In the genomic region with DNA sequence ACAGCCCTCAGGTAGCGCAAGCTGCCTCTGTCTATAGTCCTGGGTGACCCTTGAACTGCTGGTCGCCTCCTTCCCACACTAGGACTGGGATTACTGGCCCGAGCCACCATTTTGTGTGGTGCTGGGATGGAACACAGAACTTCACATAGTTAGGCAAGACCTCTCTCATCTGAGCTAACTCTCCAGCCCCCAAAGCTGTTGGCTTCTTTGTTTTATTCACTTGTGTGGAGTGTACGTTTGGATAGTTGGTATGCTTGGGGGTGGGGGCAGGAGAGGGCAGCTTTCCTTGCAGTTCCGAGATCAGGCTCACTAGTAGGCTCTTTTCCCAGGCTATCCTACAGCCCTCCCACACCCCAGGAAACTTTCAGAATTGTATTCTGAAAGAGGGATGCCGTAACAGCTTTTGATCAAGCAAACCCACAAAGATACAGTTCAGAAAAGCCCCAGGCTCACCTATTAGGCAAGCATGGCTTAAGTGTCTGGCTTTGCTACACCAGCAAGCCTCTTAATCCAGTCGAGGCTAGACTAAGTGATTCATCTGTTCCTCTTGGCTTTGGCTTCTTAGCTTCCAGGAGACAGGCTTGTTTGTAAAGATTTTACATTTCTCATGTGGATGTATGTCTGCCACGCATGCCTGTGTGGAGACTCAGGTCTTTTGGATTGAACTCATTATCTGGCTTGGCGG, we compare ENCODE assay signal across 8 mouse cellular contexts. TPM values are rescaled to one million over a fixed set of nuclear protein-coding genes. Genes with fewer than 3 reads are reported as not detected.
DNase-seq lines count a peak whose midpoint lies in the region; ATAC-seq and TF ChIP-seq lines count a peak whose summit lies in the region.

No protein-coding gene starts in this region.

- no peaks in the 10 kb centered on the region for H3K27me3 ChIP-seq in spleen, adult 2 months (ENCODE audit: control insufficient read depth, insufficient read depth, low read length)
- no peaks in the 10 kb centered on the region for H3K27me3 ChIP-seq in limb, embryonic 11.5 days (ENCODE audit: control insufficient read depth, insufficient read depth, low read length)
- no peaks in the 10 kb centered on the region for H3K27me3 ChIP-seq in stomach, embryonic 16.5 days (ENCODE audit: control insufficient read depth, insufficient read depth, low read length)
- no peaks in the 10 kb centered on the region for H3K27me3 ChIP-seq in thymus, adult 2 months (ENCODE audit: control insufficient read depth, insufficient read depth, low read length)

- TF ChIP-seq CTCF in gastrocnemius, adult 2 months (IDR thresholded peaks at IDR 0.05): no peak
- TF ChIP-seq CTCF in spleen, adult 2 months (IDR thresholded peaks at IDR 0.05; ENCODE audit: extremely low read depth, insufficient read depth, insufficient read length, insufficient replicate concordance): no peak
- no peak for TF ChIP-seq CTCF in thymus, adult 2 months (IDR thresholded peaks at IDR 0.05; ENCODE audit: borderline replicate concordance, control insufficient read depth, extremely low read depth, insufficient read depth, low read length, poor library complexity)

- WGBS in spleen, adult 2 months: 82% methylated on average over 9 of the region's 9 CpGs
- WGBS in limb, embryonic 11.5 days: 87% methylated on average over 9 of the region's 9 CpGs
- WGBS in stomach, embryonic 16.5 days: 58% methylated on average over 9 of the region's 9 CpGs
- WGBS in thymus, adult 2 months: 84% methylated on average over 9 of the region's 9 CpGs

- no peak for DNase-seq in gastrocnemius, adult 2 months
- DNase-seq in gastrocnemius, postnatal 4 days (ENCODE audit: low spot score in 2 of 2): no peak
- DNase-seq in spleen, adult 2 months (ENCODE audit: low read depth in 1 of 2, low spot score in 2 of 2): no peak
- DNase-seq in spleen, postnatal 10 days (ENCODE audit: low spot score in 2 of 2): no peak
- no peak for DNase-seq in limb, embryonic 11.5 days (ENCODE audit: low spot score)
- DNase-seq in thymus, adult 2 months: no peak
- DNase-seq in right cerebral cortex, postnatal 14 days: no peak

- H3K4me1 ChIP-seq in spleen, adult 2 months (ENCODE audit: control insufficient read depth, insufficient read depth, insufficient read length): peaks cover 8% of the 10 kb centered on the region; the same call in 1 of the 2 replicates
- peaks cover 8% of the 10 kb centered on the region; the same call in 1 of the 2 replicates for H3K4me1 ChIP-seq in limb, embryonic 11.5 days (ENCODE audit: control insufficient read depth, insufficient read depth, low read length)
- H3K4me1 ChIP-seq in stomach, embryonic 16.5 days (ENCODE audit: control insufficient read depth, insufficient read depth, low read length): peaks cover 24% of the 10 kb centered on the region
- H3K4me1 ChIP-seq in thymus, adult 2 months (replicated peaks; ENCODE audit: control insufficient read depth, insufficient read depth, low read length): peaks cover 21% of the 10 kb centered on the region

- no peaks in the 10 kb centered on the region for H3K9me3 ChIP-seq in limb, embryonic 11.5 days (ENCODE audit: control insufficient read depth, low read length)
- no peaks in the 10 kb centered on the region for H3K9me3 ChIP-seq in stomach, embryonic 16.5 days (replicated peaks; ENCODE audit: control insufficient read depth, low read length)

- peak overlapping the region; percentile 27 for H3K9ac ChIP-seq in limb, embryonic 11.5 days (ENCODE audit: low read length)
- peak overlapping the region; percentile 57 for H3K9ac ChIP-seq in stomach, embryonic 16.5 days (ENCODE audit: low read length)

- peaks cover 19% of the 10 kb centered on the region for H3K36me3 ChIP-seq in spleen, adult 2 months (ENCODE audit: control insufficient read depth, insufficient read depth, low read length)
- peaks cover 10% of the 10 kb centered on the region for H3K36me3 ChIP-seq in limb, embryonic 11.5 days (ENCODE audit: control insufficient read depth, insufficient read depth, low read length)
- 0 out of 2 replicates have a peak, but pooled peaks cover 8% of the 10 kb centered on the region for H3K36me3 ChIP-seq in stomach, embryonic 16.5 days (ENCODE audit: control insufficient read depth, insufficient read depth, low read length)
- peaks cover 23% of the 10 kb centered on the region for H3K36me3 ChIP-seq in thymus, adult 2 months (ENCODE audit: control insufficient read depth, insufficient read depth, low read length)

- no peak for ATAC-seq in limb, embryonic 11.5 days (ENCODE audit: insufficient number of reproducible peaks, low FRiP score, low TSS enrichment, low read depth)
- ATAC-seq in stomach, embryonic 16.5 days (ENCODE audit: insufficient read depth, low FRiP score): no peak

- H3K4me2 ChIP-seq in limb, embryonic 11.5 days (ENCODE audit: low read depth, severe bottlenecking): peak overlapping the region; percentile 76
- peak overlapping the region; percentile 92 for H3K4me2 ChIP-seq in stomach, embryonic 16.5 days (ENCODE audit: low read depth, low read length)

- TF ChIP-seq POLR2A in spleen, adult 2 months (IDR thresholded peaks at IDR 0.05; ENCODE audit: low read depth, low read length): no peak
- no peak for TF ChIP-seq POLR2A in thymus, adult 2 months (IDR thresholded peaks at IDR 0.05; ENCODE audit: control insufficient read depth, extremely low read depth, insufficient read depth, low read length, poor library complexity)

- intact Hi-C loops in gastrocnemius, adult 2 months (cut with DNase I): no loop called here

- H3K27ac ChIP-seq in gastrocnemius, adult 2 months: 0 out of 2 replicates have a peak overlapping the region, but pooled peaks have one; percentile 28
- no peak overlapping the region for H3K27ac ChIP-seq in spleen, adult 2 months (ENCODE audit: insufficient read depth, low read length)
- no peak overlapping the region for H3K27ac ChIP-seq in limb, embryonic 11.5 days (replicated peaks; ENCODE audit: low read depth, low read length)
- H3K27ac ChIP-seq in stomach, embryonic 16.5 days (ENCODE audit: low read length): no peak overlapping the region
- no peak overlapping the region for H3K27ac ChIP-seq in thymus, adult 2 months (ENCODE audit: control insufficient read depth, insufficient read depth, low read length)

- H3K4me3 ChIP-seq in gastrocnemius, adult 2 months: peak overlapping the region; percentile 89; the same call in 1 of the 2 replicates
- peak overlapping the region; percentile 19; the same call in 1 of the 2 replicates for H3K4me3 ChIP-seq in spleen, adult 2 months (ENCODE audit: extremely low read depth, insufficient read depth, insufficient read length)
- H3K4me3 ChIP-seq in limb, embryonic 11.5 days (ENCODE audit: low read depth, low read length): 0 out of 2 replicates have a peak overlapping the region, but pooled peaks have one; percentile 8
- peak overlapping the region; percentile 69 for H3K4me3 ChIP-seq in stomach, embryonic 16.5 days (replicated peaks; ENCODE audit: low read length)
- no peak overlapping the region for H3K4me3 ChIP-seq in thymus, adult 2 months (ENCODE audit: control insufficient read depth, insufficient read depth, low read length)

RNA-seq across cellular contexts. Expression of gene Tuba1c, which starts 2.5 kb away (rescaled TPM):
- total RNA-seq in gastrocnemius, adult 2 months (2021): 1 to 10 TPM; 7.1 to 7.7 TPM
- 10 to 100 TPM; 62.2 to 80.4 TPM for total RNA-seq in gastrocnemius, postnatal 4 days (2021)
- polyA plus RNA-seq in spleen, adult 2 months (2012; rRNA removed): 119 and 126 TPM in 2 replicates
- 146 and 157 TPM in 2 replicates for polyA plus RNA-seq in limb, embryonic 11.5 days (2014; fragmentation: Nextera tagmentation; extraction: Ambion mirVana)
- 196 and 209 TPM in 2 replicates for polyA plus RNA-seq in stomach, embryonic 16.5 days (2015; fragmentation: Nextera tagmentation; extraction: Ambion mirVana)
- 294 and 330 TPM in 2 replicates for polyA plus RNA-seq in thymus, adult 2 months (2012; rRNA removed)

RNA-seq across cellular contexts. Expression of gene Prph, which starts 22.8 kb away (rescaled TPM):
- 1 to 10 TPM in 1 of 2 experiments, under 1 TPM in 1; 0.31 to 1.2 TPM for total RNA-seq in gastrocnemius, adult 2 months (2021)
- total RNA-seq in gastrocnemius, postnatal 4 days (2021): 1 to 10 TPM; 3.0 to 4.7 TPM
- 0.99 and 1.4 TPM in 2 replicates for polyA plus RNA-seq in spleen, adult 2 months (2012; rRNA removed)
- 0.10 and 0.11 TPM in 2 replicates for polyA plus RNA-seq in limb, embryonic 11.5 days (2014; fragmentation: Nextera tagmentation; extraction: Ambion mirVana)
- polyA plus RNA-seq in stomach, embryonic 16.5 days (2015; fragmentation: Nextera tagmentation; extraction: Ambion mirVana): 24.4 and 25.4 TPM in 2 replicates
- 1.9 and 2.3 TPM in 2 replicates for polyA plus RNA-seq in thymus, adult 2 months (2012; rRNA removed)

RNA-seq across cellular contexts. Expression of gene Troap, which starts 42.2 kb away (rescaled TPM):
- total RNA-seq in gastrocnemius, adult 2 months (2021): not detected
- total RNA-seq in gastrocnemius, postnatal 4 days (2021): 10 to 100 TPM in 1 of 2 experiments, 1 to 10 TPM in 1; 5.9 to 10.6 TPM
- polyA plus RNA-seq in spleen, adult 2 months (2012; rRNA removed): 5.9 and 7.5 TPM in 2 replicates
- polyA plus RNA-seq in limb, embryonic 11.5 days (2014; fragmentation: Nextera tagmentation; extraction: Ambion mirVana): 33.4 and 37.2 TPM in 2 replicates
- polyA plus RNA-seq in stomach, embryonic 16.5 days (2015; fragmentation: Nextera tagmentation; extraction: Ambion mirVana): 25.6 and 26.4 TPM in 2 replicates
- 40.8 and 57.0 TPM in 2 replicates for polyA plus RNA-seq in thymus, adult 2 months (2012; rRNA removed)

RNA-seq across cellular contexts. Expression of gene C1ql4, which starts 55.4 kb away (rescaled TPM):
- total RNA-seq in gastrocnemius, adult 2 months (2021): not detected
- total RNA-seq in gastrocnemius, postnatal 4 days (2021): not detected
- polyA plus RNA-seq in spleen, adult 2 months (2012; rRNA removed): not detected in 2 replicates
- not detected in 2 replicates for polyA plus RNA-seq in limb, embryonic 11.5 days (2014; fragmentation: Nextera tagmentation; extraction: Ambion mirVana)
- not detected in 2 replicates for polyA plus RNA-seq in stomach, embryonic 16.5 days (2015; fragmentation: Nextera tagmentation; extraction: Ambion mirVana)
- 0.08 and 0.27 TPM in 2 replicates for polyA plus RNA-seq in thymus, adult 2 months (2012; rRNA removed)
